Mouse (Mus musculus) lung, adult 2 months (tissue): ENCODE data around the gene Mbnl1. TPM values are rescaled to one million over a fixed set of nuclear protein-coding genes. Genes with fewer than 3 reads are reported as not detected.

Source experiments
- DNase-seq: peaks from one replicate; pipeline ENCODE4 v3.0.0; 2022
- H3K4me1 ChIP-seq: fragments of 200-500 bp; 2 replicates; pipeline ENCODE4 v1.6.1; 2011; ENCODE audit warnings: low read length; ENCODE audit not compliant: control insufficient read depth, insufficient read depth
- H3K4me3 ChIP-seq: fragments of 200-500 bp; replicated peaks from 2 replicates; pipeline ENCODE3; 2011; ENCODE audit warnings: low read depth, mild to moderate bottlenecking, control low read depth, low read length; ENCODE audit errors: extremely low read depth
- CTCF ChIP-seq: fragments of 200-500 bp; IDR thresholded peaks from 2 replicates; pipeline ENCODE4 v1.5.1; 2011; ENCODE audit warnings: mild to moderate bottlenecking, low read length, control low read depth; ENCODE audit not compliant: insufficient read depth
- POLR2A ChIP-seq: fragments of 200-500 bp; IDR thresholded peaks from 2 replicates; pipeline ENCODE4 v1.6.1; 2011; ENCODE audit warnings: low read depth, mild to moderate bottlenecking, control low read depth, low read length, borderline replicate concordance; ENCODE audit errors: extremely low read depth
- WGBS: fragments of 180-500 bp; shearing (Covaris S2); methylation state at CpG from one replicate; pipeline ENCODE4 v1.1.7; 2018; 5-methylcytosine and 5-hydroxymethylcytosine counted together
- polyA plus RNA-seq: library from polyadenylated mRNA; depleted of rRNA; stranded (reverse); fragments of >200 nt; gene quantifications from 2 replicates; pipeline ENCODE4 v1.2.3, GENCODE M21; 2012

Gene Mbnl1
- polyA plus RNA-seq, 1 experiment = 103 TPM

DNA sequence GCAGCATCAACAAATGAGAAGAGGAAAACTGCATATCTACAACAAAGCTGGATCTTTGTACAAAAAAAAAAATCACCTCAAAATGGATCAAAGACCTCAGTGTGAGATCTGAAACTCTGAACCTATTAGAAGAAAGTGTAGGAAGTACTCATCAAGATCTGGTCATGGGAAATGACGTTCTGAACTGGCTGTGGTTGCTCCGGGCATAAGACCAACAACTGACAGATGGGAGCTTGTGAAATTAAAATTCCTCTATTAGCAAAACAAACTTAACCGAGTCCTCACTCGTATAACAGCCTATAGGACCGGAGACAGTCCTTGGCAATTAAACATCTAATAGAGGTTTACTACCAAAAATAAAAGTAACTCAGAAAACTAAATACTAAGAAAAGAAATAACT is 166.5 kb downstream of the Mbnl1 start:
- Histone ChIP-seq H3K4me3 (no peak overlapping the region), H3K4me1 (no peaks in the 10 kb centered on the region)
- TF ChIP-seq CTCF (no peak), POLR2A (no peak)
- DNase-seq = no peak
- WGBS = 47% methylated on average over 5 of the region's 5 CpGs

DNA sequence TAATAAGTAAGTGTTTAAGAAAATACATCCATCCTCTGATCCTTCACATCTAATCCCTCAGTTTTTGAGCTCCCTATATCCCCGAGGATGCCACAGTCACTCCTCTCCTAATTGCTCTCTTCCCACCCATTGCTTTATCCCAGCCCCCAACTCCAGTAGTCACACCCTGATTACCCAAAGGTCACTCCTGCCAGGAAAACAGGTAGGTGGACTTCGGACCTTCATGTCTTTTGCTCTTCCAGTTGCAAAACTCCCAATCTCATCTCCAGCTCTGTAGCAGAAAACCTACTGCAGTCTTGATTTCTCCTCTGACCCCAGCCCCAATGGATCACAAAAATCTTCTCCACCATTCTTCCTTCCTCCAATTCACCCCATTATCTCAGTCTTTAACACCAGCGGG is 169.6 kb downstream of the Mbnl1 start:
- Histone ChIP-seq H3K4me3 (no peak overlapping the region), H3K4me1 (no peaks in the 10 kb centered on the region)
- DNase-seq = no peak
- 73% methylated on average over 3 of the region's 3 CpGs for WGBS
- no peak for TF ChIP-seq POLR2A
- no peak for TF ChIP-seq CTCF

DNA sequence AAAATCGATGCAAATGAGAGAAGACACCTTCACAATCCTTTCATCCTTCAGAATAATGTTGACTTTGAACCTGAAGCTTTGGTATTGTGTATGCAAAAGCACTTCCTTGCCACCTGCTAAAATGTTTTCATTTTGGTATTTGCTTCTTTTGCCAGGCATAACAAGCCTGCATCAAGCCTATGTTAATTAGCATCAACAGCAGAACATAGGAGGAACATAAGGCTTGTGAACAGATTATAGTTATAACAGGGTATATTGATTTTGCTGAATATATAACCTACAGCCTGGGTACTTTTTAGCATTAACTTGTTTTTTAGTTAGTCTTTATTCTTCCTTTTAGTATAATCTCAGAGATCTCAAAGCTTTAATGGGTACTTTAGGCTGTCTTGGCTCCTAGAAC is 172.9 kb downstream of the Mbnl1 start:
- no peak for TF ChIP-seq CTCF
- TF ChIP-seq POLR2A = no peak
- Histone ChIP-seq H3K4me3 (no peak overlapping the region), H3K4me1 (no peaks in the 10 kb centered on the region)
- no peak for DNase-seq
- WGBS = 73% methylated on average over 1 of the region's 1 CpGs

DNA sequence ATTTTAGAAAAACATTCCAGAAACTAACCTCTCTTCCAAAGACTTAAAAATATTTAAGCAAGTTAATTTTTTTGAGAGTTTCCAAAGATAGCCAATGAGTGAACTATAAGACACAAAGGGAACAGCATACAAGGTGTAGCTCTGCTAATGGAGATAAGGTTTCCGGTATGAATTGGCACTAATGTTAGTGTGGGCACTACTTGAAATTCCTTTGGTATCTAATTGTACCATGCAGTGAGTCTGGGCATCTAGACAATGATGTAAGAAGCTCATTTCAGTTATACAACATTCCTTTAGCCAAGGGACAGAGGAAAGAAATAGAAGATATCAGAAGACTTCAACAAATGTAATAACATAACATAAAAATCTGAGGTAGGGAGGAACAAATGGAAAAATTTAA is 175.7 kb downstream of the Mbnl1 start:
- Histone ChIP-seq H3K4me3 (no peak overlapping the region), H3K4me1 (no peaks in the 10 kb centered on the region)
- TF ChIP-seq POLR2A = no peak
- TF ChIP-seq CTCF = no peak
- 70% methylated on average over 1 of the region's 1 CpGs for WGBS
- DNase-seq = no peak

DNA sequence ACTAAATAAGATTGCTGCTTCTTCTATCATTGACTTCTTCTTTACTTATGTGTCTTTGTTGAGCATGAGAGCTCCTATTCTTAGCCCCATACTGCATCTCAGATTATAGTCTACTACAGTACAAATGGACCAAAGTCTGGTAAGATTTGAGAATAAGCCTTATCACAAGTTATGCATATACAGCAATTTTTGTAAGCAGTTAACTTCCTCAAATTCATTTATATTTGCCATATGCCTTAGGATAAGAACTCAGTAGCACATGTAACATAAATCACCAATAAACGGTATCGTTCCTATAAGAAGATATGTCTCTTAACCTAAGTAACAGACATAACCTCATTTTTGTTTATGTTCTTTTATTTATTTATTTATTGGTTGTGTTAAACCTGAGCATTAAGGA is 188.1 kb downstream of the Mbnl1 start:
- H3K4me1 ChIP-seq = no peaks in the 10 kb centered on the region
- WGBS = 95% methylated on average over 2 of the region's 2 CpGs
- H3K4me3 ChIP-seq = no peak overlapping the region
- DNase-seq = no peak
- TF ChIP-seq POLR2A (no peak), CTCF (no peak)
